Mouse (Mus musculus) ES-E14 (cell line): ENCODE measurements at regions not wholly inside any gene's neighbourhood (a gene's known extent, or its start where the extent isn't known, plus 50 kb on each side); places are given as distances from the start of the nearest gene placed in this dataset.

Source experiments
- CHD2 ChIP-seq: IDR thresholded peaks from 2 replicates; pipeline ENCODE4 v1.6.1; 2014; ENCODE audit warnings: mild to moderate bottlenecking, low read depth, low read length, inconsistent platforms
- HCFC1 ChIP-seq: IDR thresholded peaks from 2 replicates; pipeline ENCODE4 v1.6.1; 2012; ENCODE audit warnings: low read length, inconsistent platforms, borderline replicate concordance; ENCODE audit not compliant: insufficient read depth
- ZNF384 ChIP-seq: IDR thresholded peaks from 2 replicates; pipeline ENCODE4 v1.6.1; 2012; ENCODE audit warnings: low read depth, low read length, inconsistent platforms

DNA sequence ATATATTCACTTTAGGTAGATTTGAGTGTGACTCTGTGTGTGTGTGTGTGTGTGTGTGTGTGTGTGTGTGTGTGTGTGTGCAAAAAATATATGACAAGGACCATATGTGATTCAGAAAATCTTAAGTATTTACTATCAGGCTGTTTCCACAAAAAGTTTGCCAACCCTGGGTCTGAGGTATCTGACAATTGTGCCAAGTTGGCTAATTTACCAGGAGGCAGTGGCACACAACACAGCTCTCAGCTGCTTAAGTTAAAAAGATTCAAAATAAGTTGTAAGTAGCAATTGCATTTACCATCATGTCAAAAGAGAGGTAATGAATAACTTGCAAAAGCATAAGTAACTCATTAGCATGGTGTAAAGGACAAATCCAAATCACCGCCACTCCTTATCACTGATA, 981.4 kb upstream of the Acvr2a start:
- TF ChIP-seq ZNF384 (no peak), HCFC1 (no peak), CHD2 (no peak)
